Mouse (Mus musculus) MEL (cell line): ENCODE results near the gene Rbfox2.

Source experiments
- CTCF ChIP-seq, 3 experiments: IDR thresholded peaks in 2 of 3; conservative IDR thresholded peaks in 1 of 3; 2 replicates each; pipeline ENCODE4 v1.5.1; 2011 to 2012; ENCODE audit warnings: low read length in 3 of 3, low read depth in 2 of 3, mild to moderate bottlenecking in 2 of 3, improper control_type of control experiment in 1 of 3, inconsistent platforms in 1 of 3, mixed read lengths in 1 of 3, moderate library complexity in 1 of 3; ENCODE audit not compliant: control insufficient read depth in 1 of 3, insufficient read depth in 1 of 3, poor library complexity in 1 of 3, severe bottlenecking in 1 of 3
- ELF1 ChIP-seq: IDR thresholded peaks from 2 replicates; pipeline ENCODE4 v1.6.1; 2014; ENCODE audit warnings: low read depth, mild to moderate bottlenecking, inconsistent platforms, low read length, improper control_type of control experiment, moderate library complexity
- JUND ChIP-seq: IDR thresholded peaks from 2 replicates; pipeline ENCODE4 v1.6.1; 2011; ENCODE audit warnings: low read depth, mild to moderate bottlenecking, improper control_type of control experiment, low read length
- MAX ChIP-seq: IDR thresholded peaks from 2 replicates; pipeline ENCODE4 v1.6.1; 2011; ENCODE audit warnings: low read length, improper control_type of control experiment
- TBP ChIP-seq: IDR thresholded peaks from 2 replicates; pipeline ENCODE4 v1.8.0; 2011; ENCODE audit warnings: low read depth, low read length, improper control_type of control experiment

- no peak for TF ChIP-seq ELF1
- no peak for TF ChIP-seq JUND
- no peak for TF ChIP-seq TBP
- TF ChIP-seq CTCF (IDR thresholded peaks at IDR 0.05 in 2 of 3, conservative IDR thresholded peaks at IDR 0.05 in 1 of 3; ENCODE audit: control insufficient read depth in 1 of 3, insufficient read depth in 1 of 3, low read depth in 2 of 3, low read length in 3 of 3, poor library complexity in 1 of 3, severe bottlenecking in 1 of 3): no peak
- no peak for TF ChIP-seq MAX
Observed at GRCm38 (mm10) chr15:77115456-77115855, 191.3 kb downstream of the Rbfox2 start.
